Mouse (Mus musculus) CD8-positive naive resting alpha-beta T cell, adult 2 months (primary cell): ENCODE results near the gene D16Ertd472e.
"Not testable (repeated sequence)": the region's sequence is repeated elsewhere in the genome, so short reads cannot be mapped to it uniquely, and the experiment has no call there.

Experiments used
- DNase-seq, 2 experiments: peaks; one replicate each; pipeline ENCODE4 v3.0.0; 2022; ENCODE audit warnings: low read depth in 2 of 2, low spot score in 2 of 2

The D16Ertd472e gene

DNA sequence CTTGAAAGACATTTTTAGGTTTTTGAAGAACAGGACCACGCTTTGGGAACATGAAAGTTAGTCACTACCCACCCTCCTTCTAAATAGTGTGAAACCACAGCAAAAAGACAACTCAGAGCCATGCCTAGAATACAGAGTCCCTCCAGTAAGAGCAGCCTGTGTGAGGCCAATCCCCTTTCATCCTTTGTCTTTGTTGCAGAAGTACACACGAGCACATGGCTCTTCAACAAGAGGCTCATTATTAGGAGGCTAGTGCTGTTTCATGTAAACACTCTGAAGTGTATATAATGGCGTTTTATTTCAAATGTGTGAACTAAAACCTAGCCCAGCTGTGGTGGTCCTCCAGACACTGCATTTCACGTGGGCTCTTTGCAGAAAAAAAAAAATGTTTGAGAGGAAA, 3.5 kb downstream of the D16Ertd472e start:
- no peak for DNase-seq

DNA sequence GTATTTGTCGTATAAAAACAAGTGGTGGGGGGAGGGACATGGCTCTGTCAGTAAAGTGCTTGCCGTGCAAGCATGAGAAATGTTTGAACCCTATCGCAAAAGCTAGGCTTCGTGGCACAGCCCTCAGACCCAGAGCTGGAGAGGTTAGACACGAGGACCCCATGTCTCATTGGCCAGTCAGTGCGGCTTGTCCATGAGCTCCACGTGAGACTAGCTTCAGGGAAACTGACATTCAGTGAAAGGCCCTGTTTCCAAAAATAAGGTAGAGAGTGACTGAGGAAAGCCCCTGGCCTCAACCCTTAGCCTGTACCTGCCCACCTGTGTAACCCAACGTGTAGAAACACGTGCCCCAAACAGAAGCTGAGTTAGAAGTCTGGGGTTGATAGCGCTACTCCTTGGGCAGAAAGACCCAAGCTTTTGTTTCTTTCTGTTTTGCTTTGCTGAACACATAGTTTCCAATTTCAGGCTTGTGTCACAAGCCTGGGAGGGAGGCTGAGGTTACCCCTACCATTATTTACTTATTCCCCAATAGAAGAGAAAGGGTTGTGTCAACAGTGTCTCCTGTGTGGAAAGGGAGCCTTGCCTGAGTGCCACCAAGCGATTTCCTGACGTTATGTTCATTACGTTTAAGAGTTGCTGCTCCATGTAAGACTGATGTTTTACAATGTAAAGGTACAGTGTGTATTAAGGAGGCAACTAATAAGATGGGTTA, 12.2 kb downstream of the D16Ertd472e start:
- DNase-seq = no peak

DNA sequence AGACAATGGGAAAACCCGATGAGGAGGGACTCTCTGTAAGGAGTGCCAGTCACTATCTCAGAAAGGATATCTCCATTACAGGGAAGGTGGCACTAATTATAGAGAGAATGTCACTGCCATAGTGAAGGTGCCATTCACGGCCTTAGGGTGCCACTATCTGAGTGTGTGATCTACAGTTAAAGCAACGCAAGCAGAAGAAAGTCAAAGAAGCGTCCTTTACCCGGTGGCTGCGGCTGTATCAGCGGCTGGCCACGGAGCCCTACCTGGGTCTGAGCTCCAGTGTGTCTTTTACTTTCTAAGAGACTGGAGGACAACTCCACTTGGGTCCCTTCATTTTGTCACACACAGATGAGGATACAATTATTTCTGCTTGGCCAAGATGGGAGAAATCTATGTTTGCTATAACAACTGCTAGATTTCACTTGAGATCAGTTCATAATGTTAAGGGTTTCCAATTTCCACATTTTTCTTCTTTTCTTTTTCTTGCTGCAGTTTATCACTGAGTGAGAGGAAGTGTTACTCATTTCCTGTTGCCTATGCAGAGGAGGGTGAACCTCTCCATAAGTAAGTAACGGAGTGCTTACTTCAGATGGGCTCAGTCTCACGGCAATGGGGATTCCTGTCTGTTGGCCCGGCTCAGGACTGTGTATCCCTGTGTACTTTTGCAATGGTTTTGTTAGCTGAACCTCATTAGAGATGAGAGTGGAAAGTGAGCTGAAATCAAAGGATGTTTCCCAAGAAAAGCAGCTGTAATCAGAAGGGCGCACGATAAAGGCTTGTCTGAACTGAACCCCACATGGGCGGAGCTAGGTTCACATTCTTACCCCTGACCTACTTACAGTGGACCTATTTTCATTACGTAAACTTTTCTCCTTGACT, 13.2 kb downstream of the D16Ertd472e start:
- peak; percentile 46 to 49 for DNase-seq

DNA sequence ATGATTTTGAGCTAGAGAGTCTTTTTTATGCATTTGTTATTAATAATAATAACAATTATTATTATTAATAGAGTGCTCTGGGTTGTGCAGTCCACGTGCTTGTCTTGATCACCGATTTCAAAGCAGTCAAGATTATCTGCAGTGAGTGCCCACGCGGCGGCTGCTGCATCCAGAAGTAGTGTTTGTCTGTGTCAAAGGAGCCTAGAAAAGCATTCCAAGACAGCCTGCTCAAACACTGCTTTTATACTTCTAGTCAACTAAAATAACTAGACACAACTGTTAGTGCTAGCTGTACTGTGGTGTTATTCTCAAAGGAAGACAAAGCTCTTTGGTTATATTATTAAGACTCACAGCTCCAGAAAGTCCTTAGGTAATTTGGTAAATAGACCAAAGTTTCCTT, 15.9 kb downstream of the D16Ertd472e start:
- DNase-seq = no peak

DNA sequence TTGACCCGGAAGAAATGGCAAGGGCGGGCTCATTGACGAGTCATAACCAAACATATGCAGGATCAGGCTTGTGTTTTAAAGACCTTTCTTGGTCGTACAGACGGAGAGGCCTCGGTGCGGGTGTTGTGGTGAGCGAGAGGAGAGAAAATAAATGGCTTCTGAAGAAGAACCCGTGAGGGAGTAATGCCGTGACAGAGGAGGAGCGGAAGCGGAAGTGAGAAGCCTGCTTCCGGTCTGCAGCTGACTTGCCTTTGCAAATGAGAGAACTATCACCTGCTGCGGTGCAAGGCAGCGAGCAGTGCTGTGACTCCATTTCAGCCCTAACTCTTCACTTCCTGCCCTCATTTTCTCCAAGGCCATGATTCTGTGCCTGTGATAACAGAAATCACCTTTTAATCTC, 16.4 kb downstream of the D16Ertd472e start:
- peak; percentile 32 to 49 for DNase-seq

DNA sequence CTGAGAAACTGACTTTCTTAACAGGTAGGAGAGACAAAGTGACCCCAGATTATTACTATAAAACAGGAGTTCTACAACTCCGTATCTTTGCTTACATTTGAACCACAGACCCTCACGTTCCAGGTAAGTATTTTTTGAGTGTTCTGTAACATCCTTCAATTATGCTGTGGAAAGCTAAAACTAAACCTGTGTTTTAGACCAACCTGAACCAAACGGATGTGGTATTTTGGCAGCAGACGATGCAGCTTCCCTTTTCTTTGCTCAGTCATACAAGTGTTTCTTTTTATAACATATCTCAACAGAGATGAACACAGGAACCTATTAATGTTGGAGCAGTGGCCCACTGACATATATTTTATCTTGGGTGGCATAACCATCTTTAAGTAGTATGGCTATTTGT, 18.9 kb downstream of the D16Ertd472e start:
- DNase-seq = no peak

GRCm38 (mm10) chr16:78554911-78555648, 21.4 kb downstream of the D16Ertd472e start:
- DNase-seq = no peak

GRCm38 (mm10) chr16:78547367-78547766, 29.1 kb downstream of the D16Ertd472e start:
- no peak for DNase-seq

GRCm38 (mm10) chr16:78546529-78546928, 30.0 kb downstream of the D16Ertd472e start:
- DNase-seq = peak; percentile 30 to 47

GRCm38 (mm10) chr16:78540376-78541246, 35.9 kb downstream of the D16Ertd472e start:
- DNase-seq = peak; percentile 50 to 52

DNA sequence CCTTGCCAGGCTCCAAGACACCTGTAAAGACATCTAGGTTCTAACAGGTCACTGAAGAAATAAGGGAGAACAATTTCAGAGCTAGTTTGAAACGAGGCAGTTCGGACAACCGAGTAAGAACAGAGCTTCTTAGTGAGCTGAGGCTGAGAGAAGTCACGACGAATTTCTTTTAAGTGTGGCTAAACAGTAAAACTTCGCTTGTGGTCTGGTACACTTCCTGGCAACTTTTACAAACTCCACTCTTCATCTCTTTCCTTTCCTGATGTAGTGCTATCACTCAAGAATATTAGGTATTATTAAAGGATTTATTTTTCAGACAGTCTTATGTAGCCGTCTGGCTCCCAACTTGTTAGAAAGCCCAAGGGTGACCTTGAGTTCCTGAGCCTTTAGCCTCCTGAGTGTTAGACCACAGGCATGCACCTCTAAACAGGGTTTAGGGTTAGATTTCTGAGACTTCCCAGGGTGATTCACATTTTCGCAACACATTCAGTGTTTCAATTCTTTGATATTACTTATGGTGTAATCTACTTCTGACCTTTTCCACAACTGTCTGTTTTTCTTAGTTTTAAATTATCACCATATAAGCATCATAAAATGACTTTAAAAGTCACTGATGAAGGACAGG, 38.6 kb downstream of the D16Ertd472e start:
- no peak for DNase-seq

- DNase-seq = no peak
These were observed 39.2 kb downstream of the D16Ertd472e start for GRCm38 (mm10) chr16:78537322-78537721.

GRCm38 (mm10) chr16:78534468-78534867, 42.0 kb downstream of the D16Ertd472e start:
- no peak for DNase-seq

DNA sequence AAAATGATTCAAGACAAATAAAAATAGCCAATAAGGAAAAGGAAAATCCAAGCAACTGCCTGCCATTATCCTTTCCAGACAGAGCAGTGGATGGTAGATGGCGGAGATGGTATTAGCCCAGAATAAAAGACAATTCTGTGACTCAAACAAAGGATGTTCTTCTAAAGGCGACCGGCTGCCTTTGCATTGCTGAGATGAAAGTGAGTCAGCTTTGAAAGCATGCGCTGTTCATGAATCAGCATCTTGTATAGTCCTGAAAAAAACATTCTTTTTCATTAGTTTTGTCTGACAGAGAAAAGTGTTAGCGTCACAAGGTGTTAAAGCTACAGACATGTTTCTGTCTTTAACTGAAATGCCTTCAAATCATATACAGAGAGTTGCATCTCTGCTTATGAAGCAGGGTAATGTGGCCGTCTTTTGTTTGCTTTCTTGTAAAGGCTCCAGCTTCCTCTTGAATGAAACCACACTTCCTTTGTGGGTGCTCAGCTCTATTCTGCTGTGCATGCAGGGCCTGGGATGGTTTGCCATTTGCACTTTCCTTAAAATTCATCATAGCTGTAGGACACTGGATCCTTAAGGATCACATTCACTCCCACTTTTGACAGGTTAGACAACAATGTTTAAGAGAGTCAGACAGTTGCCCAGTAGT, 44.4 kb downstream of the D16Ertd472e start:
- DNase-seq = peak in 1 of 2 experiments; percentile 22

DNA sequence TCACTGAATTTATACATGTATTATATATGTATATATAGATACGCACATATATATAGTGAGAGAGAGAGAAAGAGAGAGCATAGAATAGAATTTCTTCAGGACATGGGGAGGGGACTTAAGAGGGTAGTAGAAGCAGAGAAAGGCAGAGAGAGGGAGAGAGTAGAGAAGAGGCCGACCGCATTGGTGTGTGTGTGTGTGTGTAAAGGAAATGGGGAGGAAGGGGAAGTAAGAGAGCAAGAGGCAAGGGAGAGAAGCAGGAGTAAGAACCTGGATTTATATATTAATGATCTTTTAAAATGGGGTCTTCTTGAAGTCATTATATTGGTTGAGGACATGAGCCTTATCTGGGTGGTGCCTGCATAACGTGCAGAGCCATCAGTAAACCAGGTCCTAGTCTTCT, 53.5 kb downstream of the D16Ertd472e start:
- DNase-seq = no peak

- no peak for DNase-seq
These were observed 57.8 kb downstream of the D16Ertd472e start for GRCm38 (mm10) chr16:78518697-78519096.

GRCm38 (mm10) chr16:78517171-78517570, 59.3 kb downstream of the D16Ertd472e start:
- DNase-seq = no peak

GRCm38 (mm10) chr16:78511526-78511925, 65.0 kb downstream of the D16Ertd472e start:
- DNase-seq = no peak

DNA sequence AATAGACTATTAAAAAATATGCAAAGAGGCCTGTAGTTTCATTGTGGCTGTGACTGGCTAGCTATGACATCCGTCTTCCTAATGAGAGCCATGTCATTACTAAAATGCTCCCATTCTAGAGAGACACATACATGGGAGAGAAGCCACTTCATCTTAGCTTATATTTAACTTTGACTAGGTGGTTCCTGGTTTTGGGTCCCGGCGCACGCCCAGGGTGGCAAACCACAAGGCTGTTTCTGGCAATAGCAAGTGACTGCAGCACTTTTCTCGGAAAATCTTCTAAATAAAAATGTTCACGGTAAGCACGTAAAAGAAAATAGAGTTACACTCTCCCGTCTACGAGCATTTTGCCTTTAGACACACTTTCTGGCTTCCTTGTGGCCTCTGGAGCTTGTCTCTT, 74.0 kb downstream of the D16Ertd472e start:
- DNase-seq = no peak

GRCm38 (mm10) chr16:78492696-78493095, 83.8 kb downstream of the D16Ertd472e start:
- not testable (repeated sequence) for DNase-seq
